Mouse (Mus musculus): ENCODE results near the gene Ly75. TPM values are rescaled to one million over a fixed set of nuclear protein-coding genes. Genes with fewer than 3 reads are reported as not detected.

Ly75 gene
- polyA plus RNA-seq, 1 experiment: 0.42 TPM

DNA sequence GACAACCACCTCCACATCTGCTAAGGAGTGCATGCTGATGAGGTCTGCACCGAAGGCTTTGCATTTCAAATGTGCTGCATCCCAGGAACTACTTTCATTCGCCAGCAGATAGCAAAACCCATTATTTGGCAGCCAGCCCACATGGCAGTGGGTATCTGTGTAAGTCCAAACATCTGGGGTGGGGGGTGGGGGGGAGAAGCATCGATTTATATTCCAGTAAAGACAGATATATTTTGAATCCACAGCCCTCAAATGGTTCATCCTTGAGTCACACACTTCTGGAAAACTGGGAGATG lies 27.8 kb downstream of the Ly75 start:
- Histone ChIP-seq H3K4me3 (ENCODE audit: insufficient read depth, low read length) (no peak overlapping the region), H3K27ac (ENCODE audit: insufficient read depth, low read depth, low read length) (no peak overlapping the region), H3K4me1 (ENCODE audit: control insufficient read depth, insufficient read depth, low read length) (peaks cover 3% of the 10 kb centered on the region; the same call in 1 of the 2 replicates)
- no peak for TF ChIP-seq CTCF (IDR thresholded peaks at IDR 0.05; ENCODE audit: low read depth, low read length)
- no peak for TF ChIP-seq POLR2A (IDR thresholded peaks at IDR 0.05; ENCODE audit: borderline replicate concordance, low read depth, low read length)

- H3K4me3 ChIP-seq (ENCODE audit: insufficient read depth, low read length): no peak overlapping the region
- no peak overlapping the region for H3K27ac ChIP-seq (ENCODE audit: insufficient read depth, low read depth, low read length)
- H3K4me1 ChIP-seq (ENCODE audit: control insufficient read depth, insufficient read depth, low read length): peaks cover 3% of the 10 kb centered on the region; the same call in 1 of the 2 replicates
- TF ChIP-seq POLR2A (IDR thresholded peaks at IDR 0.05; ENCODE audit: borderline replicate concordance, low read depth, low read length): no peak
Observed at GRCm38 (mm10) chr2:60354541-60355387, 28.3 kb downstream of the Ly75 start.

DNA sequence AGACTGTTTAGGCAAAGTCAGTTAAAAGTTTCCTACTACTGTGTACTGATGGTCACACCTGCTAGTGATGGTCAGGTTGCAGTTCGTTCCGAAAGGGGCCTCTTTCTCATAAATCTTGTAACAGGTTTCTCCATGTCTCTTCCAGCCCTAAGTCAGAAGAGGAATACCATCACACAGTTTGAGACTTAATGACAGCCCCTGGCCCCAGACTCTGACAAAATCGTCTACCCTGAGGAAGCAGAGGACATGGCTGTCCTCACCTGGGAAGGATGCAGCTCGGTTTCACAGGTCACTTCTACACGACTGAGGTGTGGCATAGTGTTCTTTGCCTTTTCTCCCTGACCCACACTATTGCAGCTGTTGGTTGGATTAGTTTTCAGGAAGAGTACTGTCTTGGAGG lies 30.8 kb downstream of the Ly75 start:
- TF ChIP-seq CTCF (IDR thresholded peaks at IDR 0.05; ENCODE audit: low read depth, low read length) (no peak), POLR2A (IDR thresholded peaks at IDR 0.05; ENCODE audit: borderline replicate concordance, low read depth, low read length) (no peak)
- Histone ChIP-seq H3K27ac (ENCODE audit: insufficient read depth, low read depth, low read length) (no peak overlapping the region), H3K4me1 (ENCODE audit: control insufficient read depth, insufficient read depth, low read length) (peaks cover 3% of the 10 kb centered on the region; the same call in 1 of the 2 replicates), H3K4me3 (ENCODE audit: insufficient read depth, low read length) (no peak overlapping the region)

- no peak overlapping the region for H3K4me3 ChIP-seq (ENCODE audit: insufficient read depth, low read length)
- no peak overlapping the region for H3K27ac ChIP-seq (ENCODE audit: insufficient read depth, low read depth, low read length)
- peaks cover 3% of the 10 kb centered on the region; the same call in 1 of the 2 replicates for H3K4me1 ChIP-seq (ENCODE audit: control insufficient read depth, insufficient read depth, low read length)
- no peak for TF ChIP-seq CTCF (IDR thresholded peaks at IDR 0.05; ENCODE audit: low read depth, low read length)
- TF ChIP-seq POLR2A (IDR thresholded peaks at IDR 0.05; ENCODE audit: borderline replicate concordance, low read depth, low read length): no peak
Observed at GRCm38 (mm10) chr2:60351781-60352180, 31.3 kb downstream of the Ly75 start.

DNA sequence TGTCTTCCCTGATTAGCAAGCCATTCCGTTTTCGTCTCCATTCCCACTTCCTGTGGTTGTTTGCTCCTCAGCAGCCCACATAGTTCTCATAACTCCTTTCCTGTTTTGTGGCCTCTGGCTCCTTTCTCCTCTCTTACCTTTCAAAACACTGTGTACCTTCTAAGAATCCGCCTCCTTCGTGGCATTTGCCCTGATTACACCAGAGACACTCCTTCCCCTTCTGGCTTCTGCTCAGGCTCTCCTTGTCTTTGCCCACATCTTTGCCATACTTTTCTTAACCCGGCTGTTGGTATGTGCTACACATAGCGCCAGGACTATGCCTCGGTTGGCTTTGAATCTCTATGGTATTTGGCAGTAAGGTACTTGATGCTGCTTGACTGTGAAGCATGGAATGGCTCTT lies 35.2 kb downstream of the Ly75 start:
- no peak overlapping the region for H3K4me3 ChIP-seq (ENCODE audit: insufficient read depth, low read length)
- no peaks in the 10 kb centered on the region for H3K4me1 ChIP-seq (ENCODE audit: control insufficient read depth, insufficient read depth, low read length)
- TF ChIP-seq POLR2A (IDR thresholded peaks at IDR 0.05; ENCODE audit: borderline replicate concordance, low read depth, low read length) (no peak), CTCF (IDR thresholded peaks at IDR 0.05; ENCODE audit: low read depth, low read length) (no peak)
- H3K27ac ChIP-seq (ENCODE audit: insufficient read depth, low read depth, low read length): no peak overlapping the region

DNA sequence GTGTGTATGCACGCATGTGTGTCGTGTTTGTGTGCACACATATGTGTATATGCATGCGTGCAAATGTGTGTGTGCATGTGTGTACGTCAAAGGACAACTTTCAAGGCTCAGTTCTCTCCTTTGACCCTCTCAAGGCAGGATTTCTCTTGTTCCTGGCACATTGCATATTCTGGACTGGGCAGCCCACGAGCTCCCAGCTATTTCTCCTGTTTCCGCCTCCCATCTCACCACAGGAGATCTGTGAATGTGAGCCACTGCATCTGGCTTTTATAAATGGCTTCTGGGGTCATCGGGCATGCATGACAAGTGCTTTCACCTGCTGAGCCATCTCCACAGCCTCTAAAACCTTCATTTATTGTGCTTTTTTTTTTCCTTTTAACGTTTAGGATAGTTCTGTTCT lies 36.6 kb downstream of the Ly75 start:
- 0 out of 2 replicates have a peak, but pooled peaks cover 2% of the 10 kb centered on the region for H3K4me1 ChIP-seq (ENCODE audit: control insufficient read depth, insufficient read depth, low read length)
- no peak overlapping the region for H3K27ac ChIP-seq (ENCODE audit: insufficient read depth, low read depth, low read length)
- no peak overlapping the region for H3K4me3 ChIP-seq (ENCODE audit: insufficient read depth, low read length)
- TF ChIP-seq CTCF (IDR thresholded peaks at IDR 0.05; ENCODE audit: low read depth, low read length) (no peak), POLR2A (IDR thresholded peaks at IDR 0.05; ENCODE audit: borderline replicate concordance, low read depth, low read length) (no peak)

DNA sequence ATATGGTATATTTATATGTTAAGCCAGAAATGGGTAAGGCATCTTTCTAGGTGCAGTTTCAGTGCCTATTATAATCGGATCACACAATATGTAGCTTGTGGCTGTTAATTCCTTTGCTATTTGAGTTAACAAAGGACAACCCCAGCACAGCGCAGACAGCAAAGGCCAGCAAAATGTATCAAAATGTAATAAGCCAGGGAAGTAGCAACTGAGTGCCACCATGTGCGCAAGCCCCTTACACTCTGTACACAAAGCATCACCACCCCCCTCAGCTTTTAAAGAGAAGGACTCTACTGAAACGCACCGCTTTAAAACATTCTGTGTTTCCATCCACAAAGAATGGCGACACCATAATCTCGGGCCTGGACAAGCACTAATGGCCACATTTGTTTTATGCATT lies 37.4 kb downstream of the Ly75 start:
- 0 out of 2 replicates have a peak, but pooled peaks cover 2% of the 10 kb centered on the region for H3K4me1 ChIP-seq (ENCODE audit: control insufficient read depth, insufficient read depth, low read length)

DNA sequence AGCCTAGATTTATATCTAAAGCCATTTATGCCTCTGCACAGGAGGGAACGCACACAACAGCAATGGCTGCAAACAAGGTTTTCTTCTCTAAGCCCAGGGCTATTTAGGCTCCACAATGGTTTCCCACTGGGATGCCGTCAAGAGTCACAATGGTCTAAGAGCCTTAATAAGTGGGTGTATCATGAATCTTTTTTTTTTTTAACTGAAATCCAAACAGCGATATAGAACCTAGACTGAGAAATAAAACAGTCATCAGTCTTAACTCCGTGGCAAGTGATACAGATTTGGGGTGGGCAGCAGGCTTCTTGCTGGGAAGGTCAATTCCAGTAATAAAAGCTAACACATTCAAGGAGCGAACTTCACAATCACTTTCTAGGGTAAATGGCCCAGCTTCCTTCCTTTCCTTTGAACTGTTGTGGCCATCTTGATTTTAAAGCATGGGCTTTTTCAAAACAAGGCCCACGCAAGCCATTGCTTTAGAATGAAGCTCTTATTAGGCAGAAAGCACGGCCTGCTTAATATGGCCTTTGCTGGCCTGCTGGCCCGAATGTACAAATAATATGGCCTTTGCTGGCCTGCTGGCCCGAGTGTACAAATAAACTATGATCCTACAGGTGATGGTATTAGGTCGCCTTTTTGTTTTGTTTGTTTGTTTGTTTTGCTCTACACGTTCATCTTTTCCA lies 39.4 kb downstream of the Ly75 start:
- no peak overlapping the region for H3K27ac ChIP-seq (ENCODE audit: insufficient read depth, low read depth, low read length)
- no peak overlapping the region for H3K4me3 ChIP-seq (ENCODE audit: insufficient read depth, low read length)
- TF ChIP-seq CTCF (IDR thresholded peaks at IDR 0.05; ENCODE audit: low read depth, low read length) (no peak), POLR2A (IDR thresholded peaks at IDR 0.05; ENCODE audit: borderline replicate concordance, low read depth, low read length) (no peak)
- H3K4me1 ChIP-seq (ENCODE audit: control insufficient read depth, insufficient read depth, low read length): 0 out of 2 replicates have a peak, but pooled peaks cover 2% of the 10 kb centered on the region

More for the DNA sequence above, 37.4 kb downstream of the Ly75 start:
- no peak overlapping the region for H3K4me3 ChIP-seq (ENCODE audit: insufficient read depth, low read length)
- TF ChIP-seq CTCF (IDR thresholded peaks at IDR 0.05; ENCODE audit: low read depth, low read length) (no peak), POLR2A (IDR thresholded peaks at IDR 0.05; ENCODE audit: borderline replicate concordance, low read depth, low read length) (no peak)
- H3K27ac ChIP-seq (ENCODE audit: insufficient read depth, low read depth, low read length): no peak overlapping the region

DNA sequence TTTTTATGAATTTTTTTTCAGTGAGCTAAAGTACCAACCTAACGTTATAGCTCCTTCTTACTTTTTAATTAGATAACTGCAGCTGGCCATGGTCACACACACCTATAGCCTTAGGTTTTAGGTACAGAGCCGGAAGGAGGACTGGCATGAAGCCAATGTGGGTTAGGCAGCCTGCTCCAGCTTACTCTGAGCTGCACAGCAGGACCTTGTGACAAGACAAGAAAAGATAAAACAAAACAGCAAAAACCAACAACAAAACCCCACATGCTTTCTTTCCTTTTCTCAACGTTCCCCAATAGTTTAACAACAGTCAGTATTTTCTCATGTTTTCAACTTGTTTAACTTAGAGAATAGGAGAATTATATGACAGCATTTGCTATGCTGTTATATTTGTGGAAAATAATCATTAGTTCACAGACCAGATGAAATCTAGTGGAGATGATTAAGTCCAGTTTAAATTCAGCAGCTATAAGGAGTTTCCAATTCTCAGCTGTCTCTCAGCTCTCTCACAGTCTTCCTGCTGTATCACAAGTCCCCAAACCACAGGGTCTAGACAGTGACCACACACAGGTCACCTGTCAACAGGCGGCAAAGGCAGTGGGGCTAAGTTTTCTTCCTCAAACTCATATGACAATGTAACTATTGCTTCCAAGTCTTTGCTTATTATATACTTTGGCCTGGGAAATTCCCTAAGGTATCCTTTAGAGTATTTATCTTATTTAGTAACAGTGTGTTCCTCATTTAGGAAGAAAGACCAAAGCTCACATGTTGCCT lies 40.8 kb downstream of the Ly75 start:
- Histone ChIP-seq H3K4me3 (ENCODE audit: insufficient read depth, low read length) (no peak overlapping the region), H3K27ac (ENCODE audit: insufficient read depth, low read depth, low read length) (no peak overlapping the region), H3K4me1 (ENCODE audit: control insufficient read depth, insufficient read depth, low read length) (0 out of 2 replicates have a peak, but pooled peaks cover 2% of the 10 kb centered on the region)
- no peak for TF ChIP-seq CTCF (IDR thresholded peaks at IDR 0.05; ENCODE audit: low read depth, low read length)
- no peak for TF ChIP-seq POLR2A (IDR thresholded peaks at IDR 0.05; ENCODE audit: borderline replicate concordance, low read depth, low read length)
